In the genomic region with DNA sequence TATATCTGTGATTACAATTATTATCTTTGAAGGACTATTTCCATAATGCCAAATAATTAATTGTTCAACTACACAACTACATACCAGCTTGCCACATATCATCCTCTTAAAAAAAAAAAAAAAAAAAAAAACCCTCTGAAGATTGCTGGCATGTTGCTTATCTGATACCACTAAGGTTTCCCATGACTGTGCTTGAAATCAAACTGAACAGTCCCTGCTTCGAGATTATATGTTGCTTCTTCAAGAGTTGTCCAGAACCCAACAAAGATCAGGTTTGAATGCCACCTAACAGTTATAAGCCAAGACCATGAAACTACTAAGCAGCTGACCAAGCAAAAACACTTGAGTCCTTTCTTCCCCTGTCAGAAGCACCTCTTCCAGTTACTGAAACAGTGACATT, we compare ENCODE assay signal across 24 mouse cellular contexts. TPM values are rescaled to one million over a fixed set of nuclear protein-coding genes. Genes with fewer than 3 reads are reported as not detected.
"Had no signal": no experiment of that assay in that cellular context is flagged by ENCODE, and none has a peak within 500 bp of the region (broad histone marks: within the 10 kb centered on the region; RNA-seq: fewer than 3 reads in every experiment).

No protein-coding gene starts in this region.

- H3K27ac ChIP-seq: liver, embryonic 15.5 days; lung, embryonic 15.5 days; macrophage; midbrain, embryonic 13.5 days; midbrain, embryonic 15.5 days; neural tube, embryonic 13.5 days; neural tube, embryonic 15.5 days had no signal

- H3K9me3 ChIP-seq: liver, embryonic 15.5 days; lung, embryonic 15.5 days; midbrain, embryonic 13.5 days; midbrain, embryonic 15.5 days; neural tube, embryonic 13.5 days; neural tube, embryonic 15.5 days had no signal

- ATAC-seq: liver, postnatal 0 days; lung, postnatal 0 days; midbrain, embryonic 13.5 days; midbrain, embryonic 15.5 days had no signal

- H3K36me3 ChIP-seq: liver, embryonic 15.5 days; lung, embryonic 15.5 days; midbrain, embryonic 13.5 days; midbrain, embryonic 15.5 days; neural tube, embryonic 13.5 days; neural tube, embryonic 15.5 days had no signal

- H3K4me2 ChIP-seq: liver, embryonic 15.5 days; lung, embryonic 15.5 days; midbrain, embryonic 11.5 days; midbrain, embryonic 13.5 days; midbrain, embryonic 15.5 days; neural tube, embryonic 13.5 days; neural tube, embryonic 15.5 days had no signal

- H3K4me3 ChIP-seq: liver, embryonic 15.5 days; lung, embryonic 15.5 days; midbrain, embryonic 13.5 days; midbrain, embryonic 15.5 days; myocyte; neural tube, embryonic 13.5 days; neural tube, embryonic 15.5 days had no signal

- H3K9ac ChIP-seq: liver, embryonic 15.5 days; liver, postnatal 0 days; lung, embryonic 15.5 days; midbrain, embryonic 13.5 days; midbrain, embryonic 15.5 days; neural tube, embryonic 13.5 days; neural tube, embryonic 15.5 days had no signal

- H3K27me3 ChIP-seq: liver, embryonic 15.5 days; lung, embryonic 15.5 days; midbrain, embryonic 13.5 days; midbrain, embryonic 15.5 days; neural tube, embryonic 13.5 days; neural tube, embryonic 15.5 days had no signal

- DNase-seq: liver, postnatal 0 days; lung, adult 2 months; lung, postnatal 14 days; lung, postnatal 36 days; retina, postnatal 1 day; right cerebral cortex, adult 18-20 months; right cerebral cortex, postnatal 25 days; right cerebral cortex, postnatal 4 days; spleen, adult 18-20 months; thymus, adult 18-20 months; thymus, postnatal 25 days; thymus, postnatal 4 days had no signal

RNA-seq across cellular contexts. Expression of a gene that starts 36.0 kb away (rescaled TPM):
- total RNA-seq: megakaryocyte, adult 5-6 weeks had no signal
- polyA plus RNA-seq: lung, adult 2 months; lung, postnatal 0 days; macrophage; myocyte; small intestine, adult 2 months had no signal
